Mouse (Mus musculus): Measurements from ENCODE around the gene Tex9.

The Tex9 gene

GRCm38 (mm10) chr9:72492194-72492565 is at the start of gene Tex9:
Tex9 (minus strand) TSS chr9:72492212.
- no peak for DNase-seq

DNA sequence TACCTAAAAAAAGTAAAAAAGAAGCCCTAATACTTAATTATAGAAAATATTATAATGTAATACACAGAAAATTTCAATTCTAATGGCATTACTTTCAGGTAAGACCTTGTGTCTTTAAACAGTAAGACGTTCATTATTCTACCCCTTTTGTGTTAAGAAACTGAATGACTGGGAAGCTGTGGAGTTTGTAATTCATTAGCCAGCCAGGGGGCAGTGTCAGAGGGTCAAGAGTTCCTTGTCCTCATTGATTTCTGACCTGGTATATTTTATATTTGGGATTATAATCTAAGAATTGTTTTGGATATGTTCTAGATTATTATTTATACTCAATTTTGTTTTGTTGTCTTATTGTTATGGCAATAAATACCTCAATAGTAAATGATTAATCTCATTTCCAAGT is 45.1 kb upstream of the Tex9 start:
- DNase-seq = no peak

DNA sequence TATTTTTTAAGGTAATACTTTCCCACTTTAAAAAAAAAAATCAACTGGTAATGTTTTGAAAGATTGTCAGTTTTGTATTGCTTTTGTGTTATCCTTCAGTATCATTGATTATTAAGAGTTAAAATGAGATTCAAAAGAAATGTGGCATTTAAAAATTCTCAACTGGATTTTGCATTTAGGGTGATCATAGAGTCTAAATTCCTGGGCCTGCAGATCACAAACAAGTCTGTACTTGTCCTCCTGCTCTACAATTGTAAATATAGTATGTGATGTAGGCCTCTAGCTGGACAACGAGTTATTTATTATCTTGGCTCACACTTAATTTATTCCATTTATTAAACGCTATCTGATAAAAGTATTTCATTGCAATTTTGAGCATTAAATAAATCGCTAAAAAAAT is 43.4 kb upstream of the Tex9 start:
- DNase-seq = no peak

GRCm38 (mm10) chr9:72534985-72535384 is 43.0 kb upstream of the Tex9 start:
- no peak for DNase-seq

DNA sequence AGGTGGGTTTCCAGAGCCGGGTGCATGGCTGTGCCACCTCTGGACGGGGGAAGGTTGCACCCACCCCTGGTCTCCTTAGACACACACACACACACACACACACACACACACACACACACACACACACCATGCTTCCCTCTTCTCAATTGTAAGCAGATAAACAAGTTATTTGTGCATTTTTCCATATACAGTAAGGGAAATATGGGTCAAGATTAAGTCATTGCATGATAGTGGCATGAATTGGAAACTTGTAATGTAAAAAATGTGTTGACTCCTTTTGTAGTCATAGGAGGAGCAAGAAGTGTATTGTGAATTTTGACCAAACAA is 41.0 kb upstream of the Tex9 start:
- no peak for DNase-seq

GRCm38 (mm10) chr9:72532381-72533088 is 40.5 kb upstream of the Tex9 start:
- DNase-seq = peak; percentile 60 to 62

DNA sequence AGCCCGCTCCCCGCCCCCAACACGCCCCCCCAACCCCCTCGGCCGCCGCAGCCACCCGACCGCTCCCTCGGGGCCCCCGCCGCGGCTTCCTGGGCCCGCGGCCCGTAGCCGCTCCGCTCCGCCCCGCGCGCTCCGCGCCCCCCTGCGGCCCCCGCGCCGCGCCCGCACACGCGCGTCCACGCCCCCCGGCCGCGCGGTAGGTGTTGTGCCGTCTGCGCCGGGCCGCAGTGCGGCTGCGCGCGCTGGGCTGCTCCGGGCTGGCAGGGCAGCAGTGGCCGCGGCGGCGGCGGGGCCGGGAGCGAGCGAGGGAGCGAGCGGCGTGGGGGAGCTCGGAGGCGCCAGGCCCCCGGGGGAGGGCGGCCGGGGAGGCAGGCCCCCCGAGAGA is 40.0 kb upstream of the Tex9 start, which contains the start of gene Rfx7:
Rfx7 (plus strand) TSS at position 245 of the 385 bp plus-strand sequence.
- DNase-seq = peak; percentile 81 to 91

DNA sequence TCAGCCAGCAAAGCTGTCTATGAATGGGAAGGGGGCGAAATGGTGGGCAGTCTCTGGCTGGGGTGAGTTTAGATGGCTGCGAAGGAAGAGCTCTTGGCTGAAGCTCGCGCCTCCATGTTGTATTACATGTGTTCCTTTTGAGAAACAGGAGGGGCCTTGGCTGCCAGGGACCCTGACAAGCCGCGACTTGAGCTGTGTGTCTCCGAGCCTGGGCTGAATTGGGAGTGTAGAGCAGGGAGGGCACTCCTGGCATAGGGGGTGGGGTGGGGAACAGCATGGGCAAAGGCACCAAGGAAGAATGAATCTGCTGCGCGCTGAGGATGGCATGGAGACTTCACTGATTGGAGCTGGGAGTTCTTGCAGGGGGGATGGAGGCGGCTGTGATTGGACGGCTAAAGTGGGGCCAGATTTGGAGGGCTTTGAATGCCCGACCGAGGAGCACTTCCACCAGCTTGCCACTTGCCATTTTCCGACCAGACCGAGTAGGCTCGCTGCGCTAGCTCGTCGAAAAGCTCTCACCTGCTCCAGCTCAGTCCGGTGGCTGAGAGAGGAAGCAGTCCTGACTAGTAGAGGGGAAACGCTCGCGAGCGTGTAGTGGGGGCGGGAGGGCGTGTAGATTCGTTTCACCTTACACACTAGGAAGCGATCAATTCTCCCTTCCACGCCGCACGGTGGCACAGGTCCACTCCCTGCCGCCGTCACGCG is 39.4 kb upstream of the Tex9 start:
- peak; percentile 82 to 89 for DNase-seq

GRCm38 (mm10) chr9:72530824-72531223 is 38.8 kb upstream of the Tex9 start:
- DNase-seq = peak; percentile 8 to 33

DNA sequence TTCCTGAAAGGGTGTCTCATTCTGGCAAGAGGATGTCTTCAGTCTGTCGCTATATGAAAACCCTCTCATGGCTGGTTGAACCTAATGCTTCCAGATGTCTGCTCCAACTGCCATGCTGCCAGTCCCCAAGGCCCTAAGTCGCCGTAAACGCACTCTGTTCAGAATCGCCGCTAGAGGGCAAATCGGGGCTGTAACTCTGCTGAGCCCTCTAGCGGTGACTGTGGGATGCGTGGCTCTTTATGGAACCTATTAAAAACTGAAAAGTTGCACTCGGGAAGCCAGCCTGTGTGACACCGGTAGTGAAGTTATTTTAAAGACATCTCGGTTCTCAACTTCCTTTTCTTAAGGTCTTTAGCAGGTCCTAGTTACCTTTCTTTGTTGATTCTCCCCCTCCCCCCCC is 38.2 kb upstream of the Tex9 start:
- peak; percentile 89 to 93 for DNase-seq

DNA sequence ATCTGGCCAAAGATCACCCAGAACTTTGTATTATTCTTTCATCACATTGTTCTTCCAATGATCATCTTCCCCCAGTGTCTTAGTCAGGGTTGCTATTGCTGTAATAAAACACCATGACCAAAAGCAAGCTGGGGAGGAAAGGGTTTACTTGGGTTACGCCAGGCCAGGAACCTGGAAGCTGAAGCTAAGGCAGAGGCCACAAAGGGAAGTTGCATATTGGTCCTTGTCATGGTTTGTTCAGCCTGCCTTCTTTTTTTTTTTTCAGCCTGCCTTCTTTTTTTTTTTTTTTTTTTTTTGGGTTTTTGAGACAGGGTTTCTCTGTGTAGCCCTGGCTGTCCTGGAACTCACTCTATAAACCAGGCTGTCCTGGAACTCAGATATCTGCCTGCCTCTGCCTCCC is 34.1 kb upstream of the Tex9 start:
- DNase-seq = peak in 1 of 2 experiments; percentile 9

- no peak for DNase-seq
Measured at GRCm38 (mm10) chr9:72520849-72521248, 28.8 kb upstream of the Tex9 start.

- DNase-seq = no peak
Measured at GRCm38 (mm10) chr9:72519246-72519645, 27.2 kb upstream of the Tex9 start.

DNA sequence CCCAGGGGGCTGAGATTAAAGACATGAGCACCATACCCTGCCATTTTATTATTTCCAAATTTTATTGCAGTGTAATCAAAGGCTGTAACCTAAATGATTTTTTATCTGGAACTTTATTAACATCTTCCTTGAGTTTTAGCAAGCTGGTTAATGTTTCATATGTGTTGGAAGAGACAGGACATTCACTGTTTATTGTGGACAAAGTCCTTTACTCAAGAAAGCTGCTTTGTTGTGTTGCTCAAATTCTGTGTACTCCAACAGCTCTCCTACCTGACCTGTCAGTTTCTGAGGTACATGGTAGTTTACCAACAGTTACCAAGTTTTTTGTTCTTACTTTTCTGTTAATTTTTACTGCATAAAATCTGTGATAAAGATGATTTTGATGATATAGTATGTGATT is 23.4 kb upstream of the Tex9 start:
- no peak for DNase-seq

- no peak for DNase-seq
Measured at GRCm38 (mm10) chr9:72512229-72512981, 20.4 kb upstream of the Tex9 start.

- DNase-seq = no peak
Measured at GRCm38 (mm10) chr9:72497171-72497570, 5.2 kb upstream of the Tex9 start.

DNA sequence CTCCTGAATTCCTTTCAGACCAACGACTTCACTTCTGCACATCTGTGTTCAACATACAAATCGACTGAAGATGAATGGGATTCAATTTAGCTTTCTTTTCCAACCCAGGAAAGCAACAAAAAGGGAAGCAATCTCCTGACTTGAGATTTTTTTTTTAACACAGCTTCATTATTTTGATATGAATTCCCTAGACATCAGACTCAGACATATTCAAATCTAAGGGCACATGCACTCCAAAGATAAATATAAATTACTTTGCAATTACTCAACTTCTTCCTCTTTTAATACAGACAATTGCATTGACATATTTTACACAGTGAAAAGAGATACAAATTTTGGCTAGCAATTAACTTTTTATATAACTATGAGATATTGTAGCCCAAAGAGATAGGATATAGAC is 4.7 kb upstream of the Tex9 start:
- DNase-seq = no peak

GRCm38 (mm10) chr9:72493984-72494685 is 2.1 kb upstream of the Tex9 start:
- no peak for DNase-seq

DNA sequence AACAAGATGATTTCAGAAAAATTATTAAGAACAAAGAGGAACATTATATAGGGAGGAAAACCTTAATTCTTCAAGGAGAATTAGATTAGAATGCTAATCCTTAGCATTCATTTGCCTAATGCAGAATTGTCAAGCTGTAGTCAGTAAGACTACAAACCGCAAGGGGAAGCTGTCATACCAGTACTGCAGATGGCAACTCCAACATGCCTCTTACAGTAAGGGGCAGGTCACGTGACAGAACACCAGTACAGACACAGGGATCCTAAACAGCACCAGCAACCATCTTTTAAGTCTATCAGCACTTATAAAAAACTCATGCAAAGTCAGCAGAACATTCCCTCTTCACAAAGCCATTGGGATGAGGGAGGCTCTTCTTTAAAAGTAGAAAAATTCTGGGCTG is 1.5 kb upstream of the Tex9 start:
- no peak for DNase-seq

DNA sequence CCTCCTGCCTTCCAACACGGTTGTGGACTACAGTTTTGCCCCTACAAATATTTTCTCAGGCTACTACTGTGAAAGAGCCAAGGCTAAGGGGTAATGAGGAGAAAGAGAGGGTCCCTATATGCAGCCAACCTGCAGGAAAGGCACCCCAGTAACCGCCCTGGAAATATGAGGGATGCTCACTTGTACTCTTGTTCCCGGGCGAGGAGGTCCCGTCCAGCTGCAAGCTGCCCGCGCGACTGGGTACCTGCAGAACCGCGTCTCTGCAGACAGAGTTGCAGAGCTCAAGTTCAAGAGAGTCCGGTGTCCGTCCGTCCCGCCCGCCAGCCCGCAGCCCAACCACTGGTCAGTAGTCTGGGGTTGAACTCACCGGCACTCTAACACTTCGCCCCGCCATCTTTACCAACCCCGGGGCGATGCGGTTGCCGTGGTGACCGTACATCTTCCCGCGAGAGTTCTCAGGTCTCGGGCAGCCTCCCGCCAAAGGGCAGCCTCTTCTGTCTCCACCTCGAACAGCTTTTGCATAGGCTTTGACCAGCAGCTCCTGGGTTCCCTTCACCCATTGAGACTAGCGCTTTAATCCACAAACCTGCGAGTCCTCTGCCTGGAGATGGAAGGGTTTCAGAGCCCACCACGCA is 336 bp downstream of the Tex9 start:
- peak; percentile 92 to 94 for DNase-seq

- DNase-seq = no peak
Measured at GRCm38 (mm10) chr9:72489131-72489530, 2.9 kb downstream of the Tex9 start.

- DNase-seq = no peak
Measured at GRCm38 (mm10) chr9:72488523-72488922, 3.5 kb downstream of the Tex9 start.

DNA sequence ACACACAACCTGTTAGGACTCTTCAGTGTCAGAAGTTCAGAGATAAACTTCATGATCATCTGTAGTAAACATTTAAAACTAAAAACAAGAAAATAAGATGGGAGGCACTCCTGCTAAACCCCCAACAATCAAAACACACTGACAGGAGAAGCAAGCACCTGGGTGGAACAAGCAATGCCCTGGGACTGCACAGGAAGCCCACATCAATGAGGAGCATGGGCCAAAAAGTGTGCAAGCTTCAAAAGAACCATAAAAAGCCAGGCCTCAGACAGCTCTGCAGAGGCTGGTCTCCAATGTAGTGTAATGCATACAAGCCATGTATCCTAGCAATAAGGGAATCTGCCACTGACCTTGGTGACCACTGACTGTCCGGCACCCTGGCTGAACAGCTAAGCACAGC is 12.7 kb downstream of the Tex9 start:
- no peak for DNase-seq
